Mouse (Mus musculus) heart, postnatal 0 days (tissue): ENCODE measurements at regions not wholly inside any gene's neighbourhood (a gene's known extent, or its start where the extent isn't known, plus 50 kb on each side); places are given as distances from the start of the nearest gene placed in this dataset.
A peak's percentile ranks its signal among the peaks of the same experiment; 100 is the strongest.
"Not testable (repeated sequence)": the region's sequence is repeated elsewhere in the genome, so short reads cannot be mapped to it uniquely, and the experiment has no call there.

ENCODE experiments used
- ATAC-seq: fragments of 200-750 bp; cut with Nextera tagmentation; 2 replicates; pipeline ENCODE4 v1.8.0; 2017; ENCODE audit warnings: low read depth, moderate number of reproducible peaks, moderate library complexity; ENCODE audit not compliant: insufficient read depth
- DNase-seq: peaks from one replicate; pipeline ENCODE4 v3.0.0-alpha.2; 2016; ENCODE audit warnings: low spot score
- H3K27ac ChIP-seq: fragments of 300-500 bp; sonication (generic); 2 replicates; pipeline ENCODE4 v1.5.1; 2014; ENCODE audit warnings: low read depth, mild to moderate bottlenecking
- H3K27me3 ChIP-seq: fragments of 300-500 bp; sonication (generic); 2 replicates; pipeline ENCODE4 v1.6.1; 2014; ENCODE audit warnings: low read length, mixed read lengths; ENCODE audit not compliant: control insufficient read depth, insufficient read depth
- H3K36me3 ChIP-seq: fragments of 300-500 bp; sonication (generic); replicated peaks from 2 replicates; pipeline ENCODE4 v1.6.1; 2014; ENCODE audit warnings: low read length, mixed read lengths; ENCODE audit not compliant: control insufficient read depth, insufficient read depth
- H3K4me1 ChIP-seq: fragments of 300-500 bp; sonication (generic); 2 replicates; pipeline ENCODE4 v1.6.1; 2014; ENCODE audit warnings: antibody characterized with exemption; ENCODE audit not compliant: control insufficient read depth, insufficient read depth
- H3K4me2 ChIP-seq: fragments of 300-500 bp; sonication (generic); 2 replicates; pipeline ENCODE4 v1.6.1; 2014; ENCODE audit warnings: low read depth, mild to moderate bottlenecking, low read length, moderate library complexity
- H3K4me3 ChIP-seq: fragments of 300-500 bp; sonication (generic); 2 replicates; pipeline ENCODE4 v1.5.1; 2014; ENCODE audit warnings: low read depth, low read length
- H3K9ac ChIP-seq: fragments of 300-500 bp; sonication (generic); replicated peaks from 2 replicates; pipeline ENCODE4 v1.6.1; 2014; ENCODE audit warnings: low read depth, low read length, mixed read lengths
- H3K9me3 ChIP-seq: fragments of 300-500 bp; sonication (generic); replicated peaks from 2 replicates; pipeline ENCODE4 v1.6.1; 2016; ENCODE audit warnings: low read length; ENCODE audit not compliant: control insufficient read depth
- CTCF ChIP-seq: IDR thresholded peaks from 2 replicates; pipeline ENCODE4 v1.5.1; 2016; ENCODE audit warnings: antibody characterized with exemption, control low read depth, low read depth
- EP300 ChIP-seq: IDR thresholded peaks from 2 replicates; pipeline ENCODE4 v1.6.1; 2016; ENCODE audit warnings: antibody characterized with exemption, low read depth
- WGBS: fragments of 180-500 bp; shearing (Covaris S2); extraction: QIAGEN DNeasy Blood & Tissue Kit; methylation state at CpG from one replicate; pipeline ENCODE4 v1.1.7; 2014; 5-methylcytosine and 5-hydroxymethylcytosine counted together

DNA sequence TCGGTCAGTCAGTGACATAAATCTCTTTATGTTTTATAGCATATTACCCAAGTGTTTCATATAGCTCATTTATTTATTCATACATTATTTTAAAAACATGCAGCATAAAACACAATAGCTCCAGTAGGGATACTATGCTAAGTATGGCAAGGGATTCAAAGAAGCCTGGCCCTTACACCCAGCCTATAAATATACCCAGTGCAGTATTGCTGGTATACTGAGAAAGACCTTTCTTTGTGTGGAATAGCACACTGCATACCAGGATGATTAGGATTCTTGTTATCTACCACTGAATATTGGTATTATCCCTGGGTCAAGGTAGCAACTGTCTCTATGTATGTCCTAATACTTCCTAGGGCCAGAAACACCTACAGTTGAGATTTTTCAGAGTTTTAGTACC is 389.4 kb downstream of the 1190002N15Rik start:
- DNase-seq (no peak), ATAC-seq (no peak)
- Histone ChIP-seq H3K4me2 (no peak overlapping the region), H3K36me3 (no peaks in the 10 kb centered on the region), H3K4me1 (no peaks in the 10 kb centered on the region; the same call in 1 of the 2 replicates), H3K4me3 (no peak overlapping the region), H3K9me3 (no peaks in the 10 kb centered on the region), H3K27me3 (no peaks in the 10 kb centered on the region), H3K9ac (no peak overlapping the region), H3K27ac (no peak overlapping the region)
- TF ChIP-seq EP300 (no peak), CTCF (no peak)
- WGBS = 95% methylated on average over 1 of the region's 1 CpGs

DNA sequence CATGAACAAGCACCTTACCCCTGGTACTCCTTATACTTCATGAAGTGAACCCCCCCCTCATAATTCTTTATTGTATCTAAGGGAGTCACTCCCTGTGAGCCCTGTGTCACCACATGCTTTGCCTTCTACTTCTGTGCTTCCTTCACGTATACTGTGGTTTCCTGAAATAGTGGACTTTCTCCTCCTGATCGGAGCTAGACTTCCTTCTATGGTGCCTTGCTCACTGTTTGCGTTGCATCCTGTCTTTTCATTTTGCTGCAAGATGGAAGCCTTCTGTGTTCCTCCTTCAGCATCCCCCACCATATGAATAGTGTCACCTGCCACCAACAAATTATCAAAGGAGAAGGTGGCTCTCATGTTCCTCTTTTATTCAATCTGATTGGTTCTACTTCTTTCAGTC is 391.1 kb downstream of the 1190002N15Rik start:
- ATAC-seq (no peak), DNase-seq (no peak)
- Histone ChIP-seq H3K4me3 (no peak overlapping the region), H3K9me3 (no peaks in the 10 kb centered on the region), H3K36me3 (no peaks in the 10 kb centered on the region), H3K4me2 (no peak overlapping the region), H3K27me3 (no peaks in the 10 kb centered on the region), H3K4me1 (no peaks in the 10 kb centered on the region; the same call in 1 of the 2 replicates), H3K27ac (no peak overlapping the region), H3K9ac (no peak overlapping the region)
- WGBS = 88% methylated on average over 3 of the region's 3 CpGs
- no peak for TF ChIP-seq EP300
- no peak for TF ChIP-seq CTCF

DNA sequence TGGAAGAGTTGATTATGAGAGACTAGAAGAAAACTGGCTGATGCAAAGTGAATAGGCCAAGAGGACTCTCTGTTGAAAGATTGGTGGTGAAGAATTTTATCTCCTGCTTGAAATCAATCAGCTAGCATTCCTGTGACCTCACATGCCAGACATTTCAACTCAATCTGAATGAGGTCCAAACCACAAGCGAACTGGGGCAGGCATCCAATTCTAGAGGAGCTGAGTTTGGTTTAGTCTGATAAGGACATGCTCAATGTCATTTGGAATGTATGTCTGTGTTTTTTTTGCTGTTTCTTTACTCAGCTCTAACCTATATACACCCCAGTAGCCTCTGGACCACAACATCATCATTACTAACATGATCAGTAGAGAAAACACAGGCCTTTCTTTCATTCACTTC is 401.4 kb downstream of the 1190002N15Rik start:
- H3K4me1 ChIP-seq = peaks cover 14% of the 10 kb centered on the region; the same call in 1 of the 2 replicates
- H3K27ac ChIP-seq = no peak overlapping the region
- ATAC-seq (peak; percentile 17; the same call in 1 of the 2 replicates), DNase-seq (peak; percentile 30)
- TF ChIP-seq CTCF = no peak
- TF ChIP-seq EP300 = no peak
- H3K4me3 ChIP-seq = no peak overlapping the region
- H3K9ac ChIP-seq = no peak overlapping the region
- H3K27me3 ChIP-seq = no peaks in the 10 kb centered on the region
- no peaks in the 10 kb centered on the region for H3K9me3 ChIP-seq
- no peak overlapping the region for H3K4me2 ChIP-seq
- WGBS = 15% methylated on average over 1 of the region's 1 CpGs
- H3K36me3 ChIP-seq = no peaks in the 10 kb centered on the region

DNA sequence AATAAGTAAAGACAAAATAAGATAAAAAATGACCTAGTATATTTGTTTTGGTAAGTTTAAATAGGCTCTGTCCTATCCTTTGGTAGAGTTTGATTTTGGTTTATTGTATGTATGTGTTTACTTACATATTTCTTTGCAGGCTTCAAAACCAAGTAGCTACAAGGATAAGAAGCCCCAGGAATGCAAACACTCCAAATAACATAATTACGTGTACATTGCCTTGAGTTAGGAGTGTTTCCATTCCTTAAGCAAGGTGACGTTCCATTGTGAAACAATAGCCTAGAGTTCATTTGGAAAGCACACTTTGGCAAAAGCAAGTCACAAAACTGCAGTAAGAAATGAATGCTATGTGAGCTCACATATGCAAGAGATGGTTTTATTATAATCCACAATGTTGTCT is 404.2 kb downstream of the 1190002N15Rik start:
- no peak for ATAC-seq
- 76% methylated on average over 2 of the region's 2 CpGs for WGBS
- no peak overlapping the region for H3K27ac ChIP-seq

DNA sequence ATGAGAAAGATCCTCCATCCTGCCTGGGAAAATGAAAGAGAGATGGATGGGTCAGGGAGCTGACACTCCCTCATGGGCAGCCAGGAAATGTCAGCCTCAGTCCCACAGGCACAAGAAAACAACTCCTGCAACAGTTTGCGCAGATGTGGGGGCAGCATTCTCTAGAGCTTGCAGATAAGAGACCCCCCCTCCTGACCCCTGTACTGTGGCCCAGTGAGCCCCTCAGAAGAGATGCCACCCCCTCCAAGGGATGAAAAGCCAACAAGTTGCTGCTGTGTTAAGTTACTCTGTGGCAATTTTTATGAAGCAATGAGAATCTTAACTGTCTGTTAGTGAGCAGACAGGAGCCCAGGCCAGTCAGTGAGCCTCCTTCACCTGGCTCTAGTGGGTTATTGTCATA is 406.5 kb downstream of the 1190002N15Rik start:
- Histone ChIP-seq H3K27me3 (no peaks in the 10 kb centered on the region), H3K27ac (no peak overlapping the region), H3K9me3 (no peaks in the 10 kb centered on the region), H3K4me2 (no peak overlapping the region), H3K4me1 (peaks cover 9% of the 10 kb centered on the region), H3K4me3 (no peak overlapping the region), H3K36me3 (no peaks in the 10 kb centered on the region), H3K9ac (no peak overlapping the region)
- TF ChIP-seq CTCF = no peak
- 72% methylated on average over 1 of the region's 1 CpGs for WGBS
- DNase-seq (no peak), ATAC-seq (no peak)

More for the DNA sequence above, 404.2 kb downstream of the 1190002N15Rik start:
- no peak for DNase-seq
- H3K4me3 ChIP-seq = no peak overlapping the region
- H3K4me2 ChIP-seq = no peak overlapping the region
- peaks cover 14% of the 10 kb centered on the region for H3K4me1 ChIP-seq
- no peaks in the 10 kb centered on the region for H3K36me3 ChIP-seq
- TF ChIP-seq CTCF (no peak), EP300 (no peak)
- no peak overlapping the region for H3K9ac ChIP-seq
- no peaks in the 10 kb centered on the region for H3K27me3 ChIP-seq
- no peaks in the 10 kb centered on the region for H3K9me3 ChIP-seq

DNA sequence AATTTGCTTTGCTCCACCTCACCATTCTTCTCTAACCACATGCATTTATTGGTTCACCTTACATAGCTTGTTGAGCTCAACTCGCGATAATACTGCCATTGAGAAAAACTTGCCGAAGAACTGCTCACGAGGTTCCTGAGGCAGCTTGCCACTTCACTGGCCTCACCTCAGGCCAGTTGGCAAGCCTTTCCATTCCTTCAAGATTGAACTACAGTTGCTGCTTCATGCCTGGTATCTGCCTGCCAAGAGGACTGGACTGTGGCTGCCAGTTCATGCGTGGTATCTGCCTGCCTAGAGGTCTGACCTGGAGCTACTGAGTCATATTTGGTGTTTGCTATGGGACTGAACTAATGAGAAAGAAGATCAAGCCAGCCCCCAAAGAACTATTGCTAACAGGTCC is 420.9 kb downstream of the 1190002N15Rik start:
- TF ChIP-seq CTCF = no peak
- no peak for TF ChIP-seq EP300
- 81% methylated on average over 5 of the region's 5 CpGs for WGBS
- H3K27ac ChIP-seq = no peak overlapping the region
- no peak overlapping the region for H3K9ac ChIP-seq
- H3K36me3 ChIP-seq = no peaks in the 10 kb centered on the region
- no peaks in the 10 kb centered on the region for H3K9me3 ChIP-seq
- H3K4me3 ChIP-seq = no peak overlapping the region
- no peaks in the 10 kb centered on the region for H3K4me1 ChIP-seq
- H3K27me3 ChIP-seq = no peaks in the 10 kb centered on the region
- no peak overlapping the region for H3K4me2 ChIP-seq
- ATAC-seq (no peak), DNase-seq (no peak)

DNA sequence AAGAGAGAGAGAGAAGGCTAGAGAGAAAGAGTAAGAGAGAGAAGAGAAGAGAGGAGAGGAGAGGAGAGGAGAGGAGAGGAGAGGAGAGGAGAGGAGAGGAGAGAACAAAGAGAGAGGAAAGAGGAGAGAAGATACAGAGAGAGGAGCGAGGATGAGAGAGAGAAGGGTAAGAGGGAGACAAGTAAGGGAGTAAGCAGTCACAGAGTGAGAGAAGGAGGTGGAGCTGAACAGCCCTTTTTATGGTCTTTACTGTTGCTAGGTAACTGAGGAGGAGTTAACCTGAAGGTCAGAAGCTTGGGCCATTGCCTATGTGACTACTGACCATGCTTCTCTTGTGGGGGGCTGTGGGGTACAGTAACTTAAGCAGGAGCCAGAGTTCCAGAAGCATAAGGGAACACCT is 430.2 kb downstream of the 1190002N15Rik start:
- ATAC-seq, H3K4me2 ChIP-seq, H3K4me1 ChIP-seq, H3K9ac ChIP-seq, H3K9me3 ChIP-seq, H3K36me3 ChIP-seq, H3K4me3 ChIP-seq, DNase-seq, H3K27ac ChIP-seq, H3K27me3 ChIP-seq: not testable (repeated sequence)
- WGBS = 56% methylated on average over 1 of the region's 1 CpGs
